Mouse (Mus musculus): ENCODE results near the gene Polr2j. TPM values are rescaled to one million over a fixed set of nuclear protein-coding genes. Genes with fewer than 3 reads are reported as not detected.

The Polr2j gene
- polyA plus RNA-seq, 1 experiment from 2014 or later = 261 TPM

GRCm38 (mm10) chr5:136082345-136082744 lies 34.1 kb upstream of the Polr2j start:
- Histone ChIP-seq H3K27ac (ENCODE audit: low read depth, low read length) (no peak overlapping the region), H3K4me3 (ENCODE audit: low read depth, low read length) (no peak overlapping the region), H3K4me1 (replicated peaks; ENCODE audit: control insufficient read depth, insufficient read depth, low read length) (peaks cover 7% of the 10 kb centered on the region), H3K27me3 (replicated peaks; ENCODE audit: control insufficient read depth, insufficient read depth, low read length) (peaks cover 15% of the 10 kb centered on the region), H3K9me3 (ENCODE audit: control insufficient read depth, low read length) (no peaks in the 10 kb centered on the region), H3K9ac (ENCODE audit: low read depth, low read length) (no peak overlapping the region), H3K4me2 (no peak overlapping the region), H3K36me3 (ENCODE audit: control insufficient read depth, insufficient read depth, low read length) (no peaks in the 10 kb centered on the region)
- ATAC-seq (replicated peaks; ENCODE audit: low FRiP score) = no peak
- no peak for DNase-seq (ENCODE audit: low spot score)
- 67% methylated on average over 4 of the region's 4 CpGs for WGBS

- H3K4me3 ChIP-seq (ENCODE audit: low read depth, low read length) = peak within 1 kb of the TSS; percentile 52
- peaks cover 15% of the 10 kb centered on the region for H3K27me3 ChIP-seq (replicated peaks; ENCODE audit: control insufficient read depth, insufficient read depth, low read length)
- peak; percentile 89 for DNase-seq (ENCODE audit: low spot score)
- H3K4me1 ChIP-seq (replicated peaks; ENCODE audit: control insufficient read depth, insufficient read depth, low read length) = peaks cover 7% of the 10 kb centered on the region
- H3K36me3 ChIP-seq (ENCODE audit: control insufficient read depth, insufficient read depth, low read length) = no peaks in the 10 kb centered on the region
- ATAC-seq (replicated peaks; ENCODE audit: low FRiP score) = peak; percentile 96
- peak within 1 kb of the TSS; percentile 20; the same call in 1 of the 2 replicates for H3K9ac ChIP-seq (ENCODE audit: low read depth, low read length)
- H3K4me2 ChIP-seq = peak within 1 kb of the TSS; percentile 95
- H3K27ac ChIP-seq (ENCODE audit: low read depth, low read length) = no peak within 1 kb of the TSS
- H3K9me3 ChIP-seq (ENCODE audit: control insufficient read depth, low read length) = no peaks in the 10 kb centered on the region
- 0% methylated on average over 28 of the region's 28 CpGs for WGBS
Measured at GRCm38 (mm10) chr5:136083669-136084107, 32.7 kb upstream of the Polr2j start, which contains the start of gene Rasa4. Gene Rasa4 (plus strand): TSS chr5:136083916.

- Histone ChIP-seq H3K9ac (ENCODE audit: low read depth, low read length) (peak overlapping the region; percentile 20; the same call in 1 of the 2 replicates), H3K4me1 (replicated peaks; ENCODE audit: control insufficient read depth, insufficient read depth, low read length) (peaks cover 7% of the 10 kb centered on the region), H3K9me3 (ENCODE audit: control insufficient read depth, low read length) (no peaks in the 10 kb centered on the region), H3K36me3 (ENCODE audit: control insufficient read depth, insufficient read depth, low read length) (no peaks in the 10 kb centered on the region), H3K27me3 (replicated peaks; ENCODE audit: control insufficient read depth, insufficient read depth, low read length) (peaks cover 15% of the 10 kb centered on the region), H3K27ac (ENCODE audit: low read depth, low read length) (no peak overlapping the region), H3K4me2 (peak overlapping the region; percentile 95), H3K4me3 (ENCODE audit: low read depth, low read length) (peak overlapping the region; percentile 52)
- no peak for ATAC-seq (replicated peaks; ENCODE audit: low FRiP score)
- 2% methylated on average over 23 of the region's 23 CpGs for WGBS
- no peak for DNase-seq (ENCODE audit: low spot score)
Measured at GRCm38 (mm10) chr5:136084144-136084881, 32.1 kb upstream of the Polr2j start.

DNA sequence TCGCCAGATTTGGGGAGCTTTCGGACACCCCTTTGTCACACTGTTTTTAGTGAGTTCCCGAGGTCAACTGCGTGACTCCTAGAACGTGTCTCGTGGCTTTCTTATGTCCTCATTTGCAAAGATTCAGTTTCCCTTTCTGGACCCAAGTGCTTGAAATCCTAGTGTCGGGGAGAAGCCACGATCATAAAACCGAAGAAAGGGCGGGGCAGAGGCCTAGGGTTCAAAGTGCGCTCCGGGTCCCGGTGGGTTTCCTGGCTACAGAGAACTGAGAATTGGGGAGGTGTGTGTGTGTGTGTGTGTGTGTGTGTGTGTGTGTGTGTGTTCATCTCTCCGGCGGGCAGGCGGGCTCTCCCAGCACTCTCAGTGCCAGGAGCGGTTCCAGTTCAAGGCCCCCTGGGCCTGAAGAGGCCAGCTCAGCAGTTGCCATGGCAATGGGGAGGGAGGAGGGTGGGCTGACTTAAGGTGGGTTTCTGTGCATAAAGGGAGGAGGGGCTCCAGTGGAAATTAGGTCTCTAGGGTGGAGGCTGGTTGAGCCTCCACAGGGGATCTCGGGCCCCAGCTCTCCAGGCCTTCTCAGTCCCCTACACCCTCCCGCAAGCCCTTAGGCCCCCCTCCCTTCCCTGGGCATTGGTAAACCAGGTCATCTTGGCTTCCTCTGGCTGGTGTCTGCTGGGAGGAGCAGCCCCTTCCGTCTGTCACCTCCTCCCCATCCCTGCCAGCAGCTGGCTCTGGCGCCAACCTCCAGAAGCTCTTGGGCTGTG lies 31.4 kb upstream of the Polr2j start:
- Histone ChIP-seq H3K36me3 (ENCODE audit: control insufficient read depth, insufficient read depth, low read length) (no peaks in the 10 kb centered on the region), H3K9me3 (ENCODE audit: control insufficient read depth, low read length) (no peaks in the 10 kb centered on the region), H3K4me2 (peak overlapping the region; percentile 95), H3K9ac (ENCODE audit: low read depth, low read length) (no peak overlapping the region), H3K27ac (ENCODE audit: low read depth, low read length) (no peak overlapping the region), H3K4me3 (ENCODE audit: low read depth, low read length) (no peak overlapping the region), H3K27me3 (replicated peaks; ENCODE audit: control insufficient read depth, insufficient read depth, low read length) (peaks cover 15% of the 10 kb centered on the region), H3K4me1 (replicated peaks; ENCODE audit: control insufficient read depth, insufficient read depth, low read length) (peaks cover 7% of the 10 kb centered on the region)
- ATAC-seq (replicated peaks; ENCODE audit: low FRiP score) (no peak), DNase-seq (ENCODE audit: low spot score) (no peak)
- whole genome bisulfite sequencing = 20% methylated on average over 21 of the region's 21 CpGs

GRCm38 (mm10) chr5:136086290-136086689 lies 30.1 kb upstream of the Polr2j start:
- Histone ChIP-seq H3K4me1 (replicated peaks; ENCODE audit: control insufficient read depth, insufficient read depth, low read length) (peaks cover 7% of the 10 kb centered on the region), H3K4me2 (no peak overlapping the region), H3K27me3 (replicated peaks; ENCODE audit: control insufficient read depth, insufficient read depth, low read length) (peaks cover 17% of the 10 kb centered on the region), H3K9me3 (ENCODE audit: control insufficient read depth, low read length) (no peaks in the 10 kb centered on the region), H3K36me3 (ENCODE audit: control insufficient read depth, insufficient read depth, low read length) (no peaks in the 10 kb centered on the region), H3K9ac (ENCODE audit: low read depth, low read length) (no peak overlapping the region), H3K27ac (ENCODE audit: low read depth, low read length) (no peak overlapping the region), H3K4me3 (ENCODE audit: low read depth, low read length) (no peak overlapping the region)
- 74% methylated on average over 8 of the region's 8 CpGs for WGBS
- DNase-seq (ENCODE audit: low spot score) (no peak), ATAC-seq (replicated peaks; ENCODE audit: low FRiP score) (no peak)

GRCm38 (mm10) chr5:136088821-136089575 lies 27.4 kb upstream of the Polr2j start:
- Histone ChIP-seq H3K9ac (ENCODE audit: low read depth, low read length) (no peak overlapping the region), H3K4me1 (replicated peaks; ENCODE audit: control insufficient read depth, insufficient read depth, low read length) (peaks cover 5% of the 10 kb centered on the region), H3K4me2 (no peak overlapping the region), H3K36me3 (ENCODE audit: control insufficient read depth, insufficient read depth, low read length) (no peaks in the 10 kb centered on the region), H3K27ac (ENCODE audit: low read depth, low read length) (no peak overlapping the region), H3K9me3 (ENCODE audit: control insufficient read depth, low read length) (no peaks in the 10 kb centered on the region), H3K4me3 (ENCODE audit: low read depth, low read length) (no peak overlapping the region), H3K27me3 (replicated peaks; ENCODE audit: control insufficient read depth, insufficient read depth, low read length) (peaks cover 19% of the 10 kb centered on the region)
- no peak for ATAC-seq (replicated peaks; ENCODE audit: low FRiP score)
- 19% methylated on average over 14 of the region's 14 CpGs for WGBS
- no peak for DNase-seq (ENCODE audit: low spot score)

DNA sequence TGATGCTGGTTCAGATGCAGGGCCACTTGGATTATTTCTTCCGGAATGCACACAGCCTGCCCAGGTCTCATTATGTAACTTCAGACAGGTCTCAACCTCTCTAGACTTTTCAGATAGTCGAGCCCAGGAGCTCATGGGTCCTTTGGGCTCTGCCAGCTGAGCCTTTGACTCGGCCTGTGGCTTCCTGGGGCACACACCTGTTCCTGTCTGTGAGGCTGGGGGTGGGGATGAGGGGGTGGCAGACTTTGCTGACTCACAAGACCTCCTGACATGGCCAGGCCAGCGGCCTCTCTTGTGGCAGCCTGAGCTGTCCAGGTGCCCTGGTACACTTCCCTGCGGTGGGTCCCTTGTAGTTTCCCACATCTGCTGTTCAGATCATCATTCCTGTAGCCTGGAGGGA lies 24.5 kb upstream of the Polr2j start:
- DNase-seq (ENCODE audit: low spot score) = no peak
- 64% methylated on average over 5 of the region's 5 CpGs for WGBS
- Histone ChIP-seq H3K27ac (ENCODE audit: low read depth, low read length) (no peak overlapping the region), H3K4me2 (no peak overlapping the region), H3K4me1 (replicated peaks; ENCODE audit: control insufficient read depth, insufficient read depth, low read length) (no peaks in the 10 kb centered on the region), H3K27me3 (replicated peaks; ENCODE audit: control insufficient read depth, insufficient read depth, low read length) (peaks cover 4% of the 10 kb centered on the region), H3K9me3 (ENCODE audit: control insufficient read depth, low read length) (no peaks in the 10 kb centered on the region), H3K36me3 (ENCODE audit: control insufficient read depth, insufficient read depth, low read length) (no peaks in the 10 kb centered on the region), H3K4me3 (ENCODE audit: low read depth, low read length) (no peak overlapping the region), H3K9ac (ENCODE audit: low read depth, low read length) (no peak overlapping the region)
- ATAC-seq (replicated peaks; ENCODE audit: low FRiP score) = no peak

DNA sequence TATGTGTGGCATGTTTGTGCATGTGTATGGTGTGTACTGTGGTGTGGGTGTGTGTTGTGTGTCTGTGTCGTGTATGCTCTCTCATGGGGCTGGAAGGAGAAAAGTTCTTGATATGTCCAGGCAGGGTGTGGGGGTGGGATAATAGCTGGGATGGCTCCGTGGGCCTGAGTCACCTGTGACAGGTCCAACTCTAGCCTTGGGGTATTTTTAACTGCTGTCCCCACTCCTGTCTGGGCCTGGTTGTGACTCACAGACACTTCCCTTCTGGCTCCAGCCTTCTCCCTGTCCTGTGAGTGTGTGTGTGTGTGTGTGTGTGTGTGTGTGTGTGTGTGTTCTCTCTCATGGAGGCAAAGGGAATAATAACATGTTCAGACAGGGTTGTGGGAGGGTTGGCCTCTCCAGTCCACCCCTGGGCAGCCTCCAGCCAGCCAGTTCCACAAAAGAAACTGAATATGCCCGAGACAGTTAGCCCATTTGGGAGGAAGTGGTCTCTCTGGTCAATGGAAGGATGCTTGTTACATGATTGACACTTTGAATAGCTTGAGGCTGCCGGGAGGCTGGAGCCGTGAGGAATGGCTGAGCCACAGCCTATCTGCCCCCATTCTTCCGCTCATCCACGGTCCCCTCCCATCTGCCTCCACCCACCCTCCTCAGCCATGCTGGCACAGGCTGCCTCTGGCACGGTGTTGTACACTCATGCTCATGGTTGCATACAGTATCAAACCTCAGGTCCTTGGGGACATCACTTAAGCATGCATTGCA lies 22.0 kb upstream of the Polr2j start:
- Histone ChIP-seq H3K9ac (ENCODE audit: low read depth, low read length) (no peak overlapping the region), H3K36me3 (ENCODE audit: control insufficient read depth, insufficient read depth, low read length) (no peaks in the 10 kb centered on the region), H3K27me3 (replicated peaks; ENCODE audit: control insufficient read depth, insufficient read depth, low read length) (peaks cover 4% of the 10 kb centered on the region), H3K27ac (ENCODE audit: low read depth, low read length) (no peak overlapping the region), H3K4me3 (ENCODE audit: low read depth, low read length) (no peak overlapping the region), H3K4me2 (no peak overlapping the region), H3K4me1 (replicated peaks; ENCODE audit: control insufficient read depth, insufficient read depth, low read length) (no peaks in the 10 kb centered on the region), H3K9me3 (ENCODE audit: control insufficient read depth, low read length) (no peaks in the 10 kb centered on the region)
- ATAC-seq (replicated peaks; ENCODE audit: low FRiP score) = 0 out of 2 replicates have a peak, but pooled peaks have one; percentile 34
- no peak for DNase-seq (ENCODE audit: low spot score)
- WGBS = 42% methylated on average over 8 of the region's 8 CpGs

Measured in liver, embryonic 11.5 days (tissue).